Mouse (Mus musculus): ENCODE measurements at regions not wholly inside any gene's neighbourhood (a gene's known extent, or its start where the extent isn't known, plus 50 kb on each side); places are given as distances from the start of the nearest gene placed in this dataset.

DNA sequence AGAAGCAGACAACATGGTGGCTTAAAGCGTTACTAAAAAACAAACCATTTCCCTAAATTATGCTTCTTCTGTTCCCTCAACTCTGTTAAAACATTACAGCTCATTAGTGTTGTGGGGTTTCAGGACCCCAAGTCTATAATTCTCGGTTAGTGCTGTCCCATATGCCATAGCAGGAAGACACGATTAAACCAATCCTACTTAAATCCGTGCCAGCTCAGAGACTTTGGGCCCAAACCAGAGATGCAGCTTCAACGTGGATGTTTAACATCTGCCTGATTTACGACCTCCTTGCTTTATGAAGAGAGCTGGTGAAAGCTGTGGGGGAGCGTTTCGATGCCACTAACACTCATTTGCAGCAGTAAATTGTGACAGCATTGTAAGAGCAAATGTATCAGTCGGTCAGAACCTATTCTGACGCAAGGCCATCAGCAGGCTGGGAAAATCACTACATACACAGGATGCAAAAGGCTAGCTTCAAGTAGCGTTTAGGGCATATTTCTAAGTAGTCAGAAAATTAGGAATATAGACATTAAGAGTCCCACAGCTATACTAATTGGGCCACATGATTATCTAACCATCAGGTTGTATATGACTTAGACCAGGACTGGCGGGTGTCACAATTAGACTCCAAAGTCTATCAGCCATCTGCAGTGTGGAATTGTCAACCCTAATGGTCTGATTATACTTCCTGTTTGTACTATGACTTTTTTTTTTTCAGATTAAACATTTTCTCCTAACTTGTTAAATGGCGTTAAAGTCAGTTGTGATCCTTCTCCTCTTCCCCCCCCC is 333.1 kb upstream of the Gm6657 start:
- Histone ChIP-seq H3K79me3 (ENCODE audit: low read depth) (no peaks in the 10 kb centered on the region), H3K4me3 (ENCODE audit: insufficient read depth, poor library complexity, severe bottlenecking) (no peak overlapping the region), H3K79me2 (ENCODE audit: control insufficient read depth, insufficient read depth) (no peaks in the 10 kb centered on the region), H3K36me3 (ENCODE audit: control insufficient read depth, insufficient read depth) (no peaks in the 10 kb centered on the region), H3ac (ENCODE audit: control insufficient read depth, insufficient read length, low read depth) (no peak overlapping the region), H3K27me3 (ENCODE audit: control insufficient read depth, insufficient read depth, insufficient read length) (no peaks in the 10 kb centered on the region)
- no peak for TF ChIP-seq MYOD1 (IDR thresholded peaks at IDR 0.05; ENCODE audit: control insufficient read depth, insufficient read length, low read depth)
- TF ChIP-seq FOSL1 (IDR thresholded peaks at IDR 0.05; ENCODE audit: insufficient read depth, low read length, poor library complexity, severe bottlenecking) = no peak
- no peak for TF ChIP-seq MYOG (IDR thresholded peaks at IDR 0.05; ENCODE audit: control insufficient read depth, extremely low read depth, insufficient read length)
- no peak for TF ChIP-seq CEBPB (IDR thresholded peaks at IDR 0.05; ENCODE audit: low read depth)
- no peak for TF ChIP-seq USF1 (IDR thresholded peaks at IDR 0.05; ENCODE audit: low read depth)
- TF ChIP-seq MAX (IDR thresholded peaks at IDR 0.05) = no peak
- TF ChIP-seq CTCF (IDR thresholded peaks at IDR 0.05; ENCODE audit: control insufficient read depth, insufficient read depth, insufficient read length) = no peak

DNA sequence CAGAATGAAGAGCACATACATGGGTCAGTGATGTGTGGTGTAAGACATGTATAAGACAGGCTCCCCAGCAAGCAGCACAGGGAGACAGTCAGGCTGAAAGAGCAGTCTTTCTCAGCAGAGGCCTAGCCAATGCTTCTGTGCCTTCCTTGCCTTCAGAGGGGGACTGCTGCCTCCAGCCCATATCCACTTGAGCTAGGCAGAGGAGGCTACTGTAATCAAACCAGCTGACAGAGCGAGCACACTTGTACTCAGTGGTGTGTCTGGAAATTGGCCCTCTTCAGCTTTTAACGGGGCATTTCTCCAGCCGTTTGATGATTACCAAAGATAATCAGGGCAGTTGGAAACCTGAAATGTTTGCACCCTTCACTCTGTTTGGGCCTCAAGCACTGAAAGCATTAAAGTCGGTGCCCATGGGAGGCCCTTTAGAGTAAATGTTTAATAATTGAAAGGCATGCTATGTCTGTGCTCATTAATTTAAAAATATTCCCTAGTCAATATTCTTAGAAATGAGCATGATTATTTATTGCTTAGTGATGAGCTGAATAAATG is 326.0 kb upstream of the Gm6657 start:
- Histone ChIP-seq H3K27me3 (ENCODE audit: control insufficient read depth, insufficient read depth, insufficient read length) (no peaks in the 10 kb centered on the region), H3ac (ENCODE audit: control insufficient read depth, insufficient read length, low read depth) (no peak overlapping the region), H3K4me3 (ENCODE audit: insufficient read depth, poor library complexity, severe bottlenecking) (no peak overlapping the region), H3K79me3 (ENCODE audit: low read depth) (no peaks in the 10 kb centered on the region), H3K79me2 (ENCODE audit: control insufficient read depth, insufficient read depth) (no peaks in the 10 kb centered on the region), H3K36me3 (ENCODE audit: control insufficient read depth, insufficient read depth) (no peaks in the 10 kb centered on the region)
- TF ChIP-seq FOSL1 (IDR thresholded peaks at IDR 0.05; ENCODE audit: insufficient read depth, low read length, poor library complexity, severe bottlenecking) (no peak), MAX (IDR thresholded peaks at IDR 0.05) (no peak), MYOG (IDR thresholded peaks at IDR 0.05; ENCODE audit: control insufficient read depth, extremely low read depth, insufficient read length) (no peak), USF1 (IDR thresholded peaks at IDR 0.05; ENCODE audit: low read depth) (no peak), CEBPB (IDR thresholded peaks at IDR 0.05; ENCODE audit: low read depth) (no peak), CTCF (IDR thresholded peaks at IDR 0.05; ENCODE audit: control insufficient read depth, insufficient read depth, insufficient read length) (no peak), MYOD1 (IDR thresholded peaks at IDR 0.05; ENCODE audit: control insufficient read depth, insufficient read length, low read depth) (no peak)

DNA sequence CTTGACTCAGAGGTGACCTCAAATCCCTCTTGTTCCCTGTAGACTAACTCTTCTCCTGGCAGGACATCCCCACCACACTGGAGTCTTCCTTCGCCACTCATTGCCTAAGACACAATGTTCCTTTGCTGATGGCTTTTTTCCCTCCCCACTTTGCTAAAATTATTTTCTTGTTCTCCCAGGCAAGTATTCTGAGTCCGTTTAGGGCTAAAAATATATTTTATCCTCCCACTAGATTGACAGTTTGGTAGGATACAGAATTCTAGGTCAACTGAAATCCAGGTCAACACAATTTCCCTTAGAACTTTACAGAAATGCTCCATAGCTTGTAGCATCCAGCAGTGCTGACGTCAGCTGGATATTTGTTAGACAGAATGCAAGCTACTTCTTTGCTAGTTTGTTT is 324.7 kb upstream of the Gm6657 start:
- no peak overlapping the region for H3ac ChIP-seq (ENCODE audit: control insufficient read depth, insufficient read length, low read depth)
- H3K27me3 ChIP-seq (ENCODE audit: control insufficient read depth, insufficient read depth, insufficient read length) = no peaks in the 10 kb centered on the region
- H3K4me3 ChIP-seq (ENCODE audit: insufficient read depth, poor library complexity, severe bottlenecking) = no peak overlapping the region
- TF ChIP-seq FOSL1 (IDR thresholded peaks at IDR 0.05; ENCODE audit: insufficient read depth, low read length, poor library complexity, severe bottlenecking) = no peak
- H3K79me3 ChIP-seq (ENCODE audit: low read depth) = no peaks in the 10 kb centered on the region
- no peaks in the 10 kb centered on the region for H3K36me3 ChIP-seq (ENCODE audit: control insufficient read depth, insufficient read depth)
- no peaks in the 10 kb centered on the region for H3K79me2 ChIP-seq (ENCODE audit: control insufficient read depth, insufficient read depth)

DNA sequence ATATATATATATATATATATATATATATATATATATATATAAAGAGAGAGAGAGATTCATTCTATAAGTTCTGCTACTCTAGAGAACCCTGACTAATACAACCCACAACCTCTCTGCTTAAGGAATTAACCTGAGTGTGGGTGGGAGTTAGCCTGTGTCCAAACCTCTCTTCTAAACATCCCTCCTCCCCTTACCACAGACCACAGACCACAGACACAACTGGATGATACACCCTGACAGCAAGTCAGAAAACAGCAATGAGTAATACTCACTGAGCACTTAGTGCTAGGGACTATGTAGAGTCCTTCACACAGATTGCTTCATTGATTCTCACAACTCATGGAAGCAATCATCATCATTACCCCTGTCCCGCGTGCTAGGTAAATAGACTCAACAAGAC is 306.7 kb upstream of the Gm6657 start:
- H3ac ChIP-seq (ENCODE audit: control insufficient read depth, insufficient read length, low read depth) = no peak overlapping the region
- TF ChIP-seq CTCF (IDR thresholded peaks at IDR 0.05; ENCODE audit: control insufficient read depth, insufficient read depth, insufficient read length) = no peak
- TF ChIP-seq MAX (IDR thresholded peaks at IDR 0.05) = no peak
- TF ChIP-seq CEBPB (IDR thresholded peaks at IDR 0.05; ENCODE audit: low read depth) = no peak
- TF ChIP-seq FOSL1 (IDR thresholded peaks at IDR 0.05; ENCODE audit: insufficient read depth, low read length, poor library complexity, severe bottlenecking) = no peak
- TF ChIP-seq MYOD1 (IDR thresholded peaks at IDR 0.05; ENCODE audit: control insufficient read depth, insufficient read length, low read depth) = no peak
- no peak for TF ChIP-seq MYOG (IDR thresholded peaks at IDR 0.05; ENCODE audit: control insufficient read depth, extremely low read depth, insufficient read length)
- TF ChIP-seq USF1 (IDR thresholded peaks at IDR 0.05; ENCODE audit: low read depth) = no peak
- H3K79me2 ChIP-seq (ENCODE audit: control insufficient read depth, insufficient read depth) = no peaks in the 10 kb centered on the region
- H3K4me3 ChIP-seq (ENCODE audit: insufficient read depth, poor library complexity, severe bottlenecking) = no peak overlapping the region
- H3K79me3 ChIP-seq (ENCODE audit: low read depth) = no peaks in the 10 kb centered on the region
- H3K36me3 ChIP-seq (ENCODE audit: control insufficient read depth, insufficient read depth) = no peaks in the 10 kb centered on the region
- no peaks in the 10 kb centered on the region for H3K27me3 ChIP-seq (ENCODE audit: control insufficient read depth, insufficient read depth, insufficient read length)

DNA sequence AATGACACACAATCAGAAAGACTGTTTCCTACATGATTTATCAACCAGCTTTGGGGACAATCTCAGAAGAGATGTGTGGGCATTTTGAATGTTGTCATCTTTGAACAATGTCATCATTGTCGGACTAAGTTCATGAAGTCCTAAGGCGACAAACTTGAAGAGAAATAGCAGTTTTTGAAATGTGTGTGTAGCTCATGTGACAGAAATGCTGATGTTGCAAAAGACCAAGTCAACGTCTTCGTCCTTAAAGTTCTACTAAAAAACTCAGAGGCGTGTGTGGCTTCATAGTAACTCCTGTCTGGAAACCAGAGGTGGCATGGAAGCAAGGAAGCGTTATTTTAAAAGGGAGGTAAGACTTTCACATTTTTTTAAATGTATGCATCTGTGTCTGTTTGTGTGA is 302.6 kb upstream of the Gm6657 start:
- Histone ChIP-seq H3K79me3 (ENCODE audit: low read depth) (no peaks in the 10 kb centered on the region), H3ac (ENCODE audit: control insufficient read depth, insufficient read length, low read depth) (no peak overlapping the region), H3K36me3 (ENCODE audit: control insufficient read depth, insufficient read depth) (no peaks in the 10 kb centered on the region), H3K27me3 (ENCODE audit: control insufficient read depth, insufficient read depth, insufficient read length) (no peaks in the 10 kb centered on the region), H3K79me2 (ENCODE audit: control insufficient read depth, insufficient read depth) (no peaks in the 10 kb centered on the region), H3K4me3 (ENCODE audit: insufficient read depth, poor library complexity, severe bottlenecking) (no peak overlapping the region)
- TF ChIP-seq MAX (IDR thresholded peaks at IDR 0.05) (no peak), USF1 (IDR thresholded peaks at IDR 0.05; ENCODE audit: low read depth) (no peak), CEBPB (IDR thresholded peaks at IDR 0.05; ENCODE audit: low read depth) (no peak), FOSL1 (IDR thresholded peaks at IDR 0.05; ENCODE audit: insufficient read depth, low read length, poor library complexity, severe bottlenecking) (no peak)

DNA sequence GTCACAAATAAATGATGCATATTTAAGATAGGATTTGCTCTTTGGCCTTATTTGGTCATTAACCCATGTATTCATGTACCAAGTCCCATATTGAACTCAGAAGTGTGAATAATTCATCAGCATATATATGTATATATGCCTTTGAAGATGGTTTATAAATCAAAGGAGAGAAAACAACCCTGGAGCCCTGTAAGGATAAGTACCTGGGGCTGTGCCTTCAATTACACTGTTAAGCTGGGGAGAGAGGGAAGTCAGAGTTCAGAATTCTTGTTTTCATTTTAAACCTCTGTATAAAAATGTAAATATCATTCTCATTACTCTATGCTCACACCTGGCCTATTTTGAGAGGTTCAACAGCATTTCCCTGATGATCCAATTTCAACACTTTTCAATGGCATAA is 299.8 kb upstream of the Gm6657 start:
- H3K79me2 ChIP-seq (ENCODE audit: control insufficient read depth, insufficient read depth) = no peaks in the 10 kb centered on the region
- H3ac ChIP-seq (ENCODE audit: control insufficient read depth, insufficient read length, low read depth) = no peak overlapping the region
- no peak for TF ChIP-seq CTCF (IDR thresholded peaks at IDR 0.05; ENCODE audit: control insufficient read depth, insufficient read depth, insufficient read length)
- TF ChIP-seq CEBPB (IDR thresholded peaks at IDR 0.05; ENCODE audit: low read depth) = no peak
- TF ChIP-seq MAX (IDR thresholded peaks at IDR 0.05) = no peak
- TF ChIP-seq MYOD1 (IDR thresholded peaks at IDR 0.05; ENCODE audit: control insufficient read depth, insufficient read length, low read depth) = no peak
- TF ChIP-seq MYOG (IDR thresholded peaks at IDR 0.05; ENCODE audit: control insufficient read depth, extremely low read depth, insufficient read length) = no peak
- TF ChIP-seq USF1 (IDR thresholded peaks at IDR 0.05; ENCODE audit: low read depth) = no peak

More for the DNA sequence above, 299.8 kb upstream of the Gm6657 start:
- H3K79me3 ChIP-seq (ENCODE audit: low read depth) = no peaks in the 10 kb centered on the region
- no peaks in the 10 kb centered on the region for H3K27me3 ChIP-seq (ENCODE audit: control insufficient read depth, insufficient read depth, insufficient read length)
- H3K4me3 ChIP-seq (ENCODE audit: insufficient read depth, poor library complexity, severe bottlenecking) = no peak overlapping the region
- no peaks in the 10 kb centered on the region for H3K36me3 ChIP-seq (ENCODE audit: control insufficient read depth, insufficient read depth)
